Mouse (Mus musculus): Measurements from ENCODE around the gene Cd34. TPM values are rescaled to one million over a fixed set of nuclear protein-coding genes. Genes with fewer than 3 reads are reported as not detected.

Cd34 gene
- polyA plus RNA-seq, 1 experiment from 2014 or later, result 53.2 TPM

Other genes starting within 250 kb of the Cd34 start
- 1.0 and 1.4 TPM in 2 replicates for gene Cd46, start 153.4 kb downstream of the Cd34 start, polyA plus RNA-seq (2014; fragmentation: Nextera tagmentation; extraction: Ambion mirVana)
- 64.0 and 66.1 TPM in 2 replicates for gene Cr1l, start 192.8 kb downstream of the Cd34 start, polyA plus RNA-seq (2014; fragmentation: Nextera tagmentation; extraction: Ambion mirVana)
- 0.30 and 0.32 TPM in 2 replicates for gene Cr2, start 237.9 kb downstream of the Cd34 start, polyA plus RNA-seq (2014; fragmentation: Nextera tagmentation; extraction: Ambion mirVana)

All from intestine, embryonic 14.5 days (tissue).